Mouse (Mus musculus) stomach, embryonic 14.5 days (tissue): ENCODE measurements around the gene Trim25. TPM values are rescaled to one million over a fixed set of nuclear protein-coding genes. Genes with fewer than 3 reads are reported as not detected.

ENCODE experiments used
- ATAC-seq: fragments of 200-750 bp; cut with Nextera tagmentation; 2 replicates; pipeline ENCODE4 v1.8.0; 2017; ENCODE audit warnings: low read depth, moderate TSS enrichment; ENCODE audit not compliant: insufficient number of reproducible peaks, insufficient read depth, low FRiP score
- H3K27ac ChIP-seq: fragments of 300-500 bp; sonication (generic); 2 replicates; pipeline ENCODE4 v1.5.1; 2014; ENCODE audit warnings: mild to moderate bottlenecking, low read length, moderate library complexity, mixed read lengths
- H3K27me3 ChIP-seq: fragments of 300-500 bp; sonication (generic); 2 replicates; pipeline ENCODE4 v1.6.1; 2014; ENCODE audit warnings: low read length, control low read depth, mixed read lengths; ENCODE audit not compliant: control insufficient read depth, insufficient read depth
- H3K36me3 ChIP-seq: fragments of 300-500 bp; sonication (generic); 2 replicates; pipeline ENCODE4 v1.6.1; 2014; ENCODE audit warnings: mild to moderate bottlenecking, control low read depth, low read length, moderate library complexity, mixed read lengths; ENCODE audit not compliant: control insufficient read depth, insufficient read depth
- H3K4me1 ChIP-seq: fragments of 300-500 bp; sonication (generic); 2 replicates; pipeline ENCODE4 v1.6.1; 2014; ENCODE audit warnings: low read length, control low read depth, mixed read lengths; ENCODE audit not compliant: control insufficient read depth, insufficient read depth
- H3K4me2 ChIP-seq: fragments of 300-500 bp; sonication (generic); replicated peaks from 2 replicates; pipeline ENCODE4 v1.6.1; 2014; ENCODE audit warnings: low read depth, low read length, control low read depth
- H3K4me3 ChIP-seq: fragments of 300-500 bp; sonication (generic); 2 replicates; pipeline ENCODE4 v1.5.1; 2014; ENCODE audit warnings: low read depth, low read length, control low read depth
- H3K9ac ChIP-seq: fragments of 300-500 bp; sonication (generic); replicated peaks from 2 replicates; pipeline ENCODE4 v1.6.1; 2014; ENCODE audit warnings: low read depth, mild to moderate bottlenecking, control low read depth, low read length, moderate library complexity, mixed read lengths
- H3K9me3 ChIP-seq: fragments of 300-500 bp; sonication (generic); 2 replicates; pipeline ENCODE4 v1.6.1; 2016; ENCODE audit warnings: low read depth, low read length, control low read depth; ENCODE audit not compliant: control insufficient read depth
- WGBS: fragments of 180-500 bp; shearing (Covaris S2); extraction: QIAGEN DNeasy Blood & Tissue Kit; methylation state at CpG from one replicate; pipeline ENCODE4 v1.1.7; 2014; 5-methylcytosine and 5-hydroxymethylcytosine counted together
- polyA plus RNA-seq: library from polyadenylated mRNA; unstranded; fragments of >200 nt; fragmentation: Nextera tagmentation; extraction: Ambion mirVana; gene quantifications from 2 replicates; pipeline ENCODE4 v1.2.1, GENCODE M21; 2014

Trim25 gene
- polyA plus RNA-seq, 1 experiment from 2014 or later, result 22.9 TPM

- whole genome bisulfite sequencing, result 27% methylated on average over 3 of the region's 3 CpGs
- Histone ChIP-seq H3K27me3 (no peaks in the 10 kb centered on the region), H3K9ac (no peak overlapping the region), H3K36me3 (no peaks in the 10 kb centered on the region), H3K4me3 (no peak overlapping the region), H3K4me1 (peaks cover 2% of the 10 kb centered on the region; the same call in 1 of the 2 replicates), H3K9me3 (no peaks in the 10 kb centered on the region), H3K27ac (no peak overlapping the region), H3K4me2 (peak overlapping the region; percentile 66; the same call in 1 of the 2 replicates)
- ATAC-seq, result no peak
These were observed 770 bp upstream of the Trim25 start for GRCm38 (mm10) chr11:88998406-88998805.

- H3K36me3 ChIP-seq, result no peaks in the 10 kb centered on the region
- H3K9me3 ChIP-seq, result no peaks in the 10 kb centered on the region
- no peaks in the 10 kb centered on the region for H3K27me3 ChIP-seq
- peaks cover 2% of the 10 kb centered on the region; the same call in 1 of the 2 replicates for H3K4me1 ChIP-seq
- no peak for ATAC-seq
- H3K4me2 ChIP-seq, result peak overlapping the region; percentile 66
- 23% methylated on average over 33 of the region's 33 CpGs for WGBS
- H3K4me3 ChIP-seq, result peak overlapping the region; percentile 63
- H3K27ac ChIP-seq, result peak overlapping the region; percentile 58; the same call in 1 of the 2 replicates
- peak overlapping the region; percentile 64 for H3K9ac ChIP-seq
These were observed 749 bp downstream of the Trim25 start for GRCm38 (mm10) chr11:88999723-89000526.

- ATAC-seq, result no peak
- Histone ChIP-seq H3K36me3 (peaks cover 3% of the 10 kb centered on the region; the same call in 1 of the 2 replicates), H3K4me2 (peak overlapping the region; percentile 66), H3K27me3 (no peaks in the 10 kb centered on the region), H3K4me1 (peaks cover 2% of the 10 kb centered on the region; the same call in 1 of the 2 replicates), H3K27ac (no peak overlapping the region), H3K9ac (0 out of 2 replicates have a peak overlapping the region, but pooled peaks have one; percentile 64), H3K4me3 (peak overlapping the region; percentile 63), H3K9me3 (no peaks in the 10 kb centered on the region)
These were observed 1.3 kb downstream of the Trim25 start for GRCm38 (mm10) chr11:89000527-89000819.

DNA sequence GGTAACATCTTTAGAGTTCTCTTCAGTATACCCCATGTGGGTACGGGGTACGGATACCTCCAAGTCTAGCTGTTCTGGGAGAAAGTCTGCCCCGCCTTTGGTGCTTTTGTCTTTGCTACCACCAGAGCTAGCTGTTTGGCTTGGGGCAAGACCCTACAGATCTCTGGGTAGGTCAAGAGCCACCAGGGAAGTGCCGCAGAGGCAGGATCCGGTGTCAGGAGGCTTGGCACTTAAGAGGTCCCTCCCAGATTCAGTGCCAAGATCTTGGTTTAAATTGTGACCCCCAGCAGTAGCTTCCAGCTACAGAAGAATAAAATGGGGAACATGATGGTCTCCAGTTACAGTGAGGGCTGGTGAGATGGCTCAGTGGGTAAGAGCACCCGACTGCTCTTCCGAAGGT lies 2.4 kb downstream of the Trim25 start:
- Histone ChIP-seq H3K27ac (no peak overlapping the region), H3K9ac (no peak overlapping the region), H3K4me1 (peaks cover 2% of the 10 kb centered on the region; the same call in 1 of the 2 replicates), H3K4me3 (no peak overlapping the region), H3K9me3 (no peaks in the 10 kb centered on the region), H3K4me2 (no peak overlapping the region), H3K36me3 (peaks cover 3% of the 10 kb centered on the region; the same call in 1 of the 2 replicates), H3K27me3 (no peaks in the 10 kb centered on the region)
- ATAC-seq, result no peak
- 91% methylated on average over 7 of the region's 7 CpGs for WGBS

DNA sequence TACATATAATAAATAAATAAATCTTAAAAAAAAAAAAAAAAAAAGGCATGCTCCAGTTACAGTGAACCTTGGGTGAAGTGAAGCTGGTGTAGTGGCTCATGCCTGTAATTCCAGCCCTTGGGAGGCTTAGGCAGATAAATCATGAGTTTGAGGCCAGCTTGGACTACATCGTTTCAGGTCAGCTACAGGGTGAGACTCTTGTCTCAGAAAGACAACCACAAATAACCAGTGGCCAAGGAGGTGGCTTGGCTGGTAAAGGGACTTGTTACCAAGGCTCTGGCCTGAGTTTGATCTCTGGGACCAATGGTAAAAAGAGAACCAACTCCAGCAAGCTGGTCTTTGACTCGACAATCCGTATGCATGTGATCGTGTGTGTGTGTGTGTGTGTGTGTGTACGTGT lies 2.9 kb downstream of the Trim25 start:
- Histone ChIP-seq H3K9ac (no peak overlapping the region), H3K36me3 (peaks cover 3% of the 10 kb centered on the region; the same call in 1 of the 2 replicates), H3K4me3 (no peak overlapping the region), H3K4me2 (0 out of 2 replicates have a peak overlapping the region, but pooled peaks have one; percentile 15), H3K27ac (no peak overlapping the region), H3K4me1 (peaks cover 2% of the 10 kb centered on the region; the same call in 1 of the 2 replicates), H3K27me3 (no peaks in the 10 kb centered on the region), H3K9me3 (no peaks in the 10 kb centered on the region)
- 89% methylated on average over 5 of the region's 5 CpGs for WGBS
- no peak for ATAC-seq

- ATAC-seq, result no peak
- 65% methylated on average over 5 of the region's 5 CpGs for WGBS
These were observed 3.4 kb downstream of the Trim25 start for GRCm38 (mm10) chr11:89002621-89003020.

GRCm38 (mm10) chr11:89003078-89003477 lies 3.9 kb downstream of the Trim25 start:
- Histone ChIP-seq H3K4me3 (no peak overlapping the region), H3K27me3 (no peaks in the 10 kb centered on the region), H3K27ac (no peak overlapping the region), H3K4me1 (peaks cover 2% of the 10 kb centered on the region; the same call in 1 of the 2 replicates), H3K36me3 (peaks cover 3% of the 10 kb centered on the region; the same call in 1 of the 2 replicates), H3K9me3 (no peaks in the 10 kb centered on the region), H3K9ac (no peak overlapping the region), H3K4me2 (peak overlapping the region; percentile 15; the same call in 1 of the 2 replicates)
- WGBS, result 30% methylated on average over 6 of the region's 6 CpGs
- ATAC-seq, result no peak

More at GRCm38 (mm10) chr11:89002621-89003020, 3.4 kb downstream of the Trim25 start:
- no peak overlapping the region for H3K9ac ChIP-seq
- no peak overlapping the region for H3K4me3 ChIP-seq
- H3K9me3 ChIP-seq, result no peaks in the 10 kb centered on the region
- no peaks in the 10 kb centered on the region for H3K27me3 ChIP-seq
- H3K4me1 ChIP-seq, result peaks cover 2% of the 10 kb centered on the region; the same call in 1 of the 2 replicates
- H3K36me3 ChIP-seq, result peaks cover 3% of the 10 kb centered on the region; the same call in 1 of the 2 replicates
- H3K4me2 ChIP-seq, result peak overlapping the region; percentile 15; the same call in 1 of the 2 replicates
- H3K27ac ChIP-seq, result no peak overlapping the region

DNA sequence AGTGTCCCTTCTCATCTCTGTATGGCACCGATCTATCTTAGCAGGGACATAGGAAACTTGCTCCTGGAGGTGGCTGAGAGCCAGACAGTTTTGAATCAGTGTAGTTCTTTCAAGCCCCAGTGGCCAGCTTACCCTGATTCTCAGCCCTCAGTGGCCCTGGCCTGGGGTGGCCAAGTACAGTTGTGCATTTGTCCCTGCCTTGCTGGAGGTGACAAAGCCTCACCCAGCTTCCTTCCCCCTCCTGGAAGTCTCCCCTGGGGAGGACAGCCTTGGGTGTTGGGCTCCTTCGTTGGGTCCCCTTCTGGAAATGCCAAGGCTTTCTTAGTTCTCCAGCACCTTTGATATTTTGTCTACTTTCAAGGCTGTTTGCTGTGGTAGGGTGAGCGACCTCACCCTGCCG lies 4.5 kb downstream of the Trim25 start:
- Histone ChIP-seq H3K4me1 (peaks cover 2% of the 10 kb centered on the region; the same call in 1 of the 2 replicates), H3K4me2 (no peak overlapping the region), H3K9me3 (no peaks in the 10 kb centered on the region), H3K27me3 (no peaks in the 10 kb centered on the region), H3K36me3 (peaks cover 3% of the 10 kb centered on the region; the same call in 1 of the 2 replicates), H3K27ac (no peak overlapping the region), H3K4me3 (no peak overlapping the region), H3K9ac (no peak overlapping the region)
- ATAC-seq, result no peak
- WGBS, result 64% methylated on average over 4 of the region's 4 CpGs
